Mouse (Mus musculus): ENCODE data around the gene Disp2.

DNA sequence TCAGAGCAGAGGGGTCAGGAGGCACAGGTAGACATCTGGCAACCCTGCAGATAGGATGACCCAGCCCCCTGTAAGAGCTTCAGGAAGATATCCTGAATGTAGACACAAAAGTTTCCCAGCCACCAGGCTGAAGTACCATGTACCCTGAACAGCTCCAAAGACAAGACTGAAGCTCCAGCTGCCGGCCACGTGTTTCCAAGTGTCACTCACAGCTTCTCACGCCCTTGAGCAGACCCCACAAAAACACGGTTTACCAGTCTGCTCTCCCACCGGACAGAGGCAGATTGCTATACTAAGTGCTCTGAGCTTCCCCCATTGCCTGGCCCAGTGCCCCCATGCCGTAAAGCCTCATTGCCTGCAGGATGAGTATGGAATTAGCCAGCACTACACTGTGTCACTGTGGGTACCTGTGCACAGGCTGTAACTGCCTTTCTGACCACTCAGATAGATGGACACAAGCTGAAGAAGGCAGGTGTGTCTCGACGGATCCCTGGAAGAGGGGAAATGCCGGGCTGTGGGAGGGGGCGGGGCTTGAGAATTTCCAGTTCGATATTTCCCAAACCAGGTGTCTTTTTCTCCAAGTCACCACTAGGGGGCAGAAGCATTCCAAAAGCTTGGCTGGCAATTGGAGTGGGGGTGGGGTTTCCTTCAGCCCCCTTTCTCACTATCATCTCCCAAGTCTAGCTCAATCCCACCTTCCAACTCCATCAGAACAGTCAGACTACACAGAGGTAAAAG is 15.3 kb upstream of the Disp2 start:
- no peak for TF ChIP-seq POLR2A (IDR thresholded peaks at IDR 0.05; ENCODE audit: borderline replicate concordance, extremely low read depth, low read depth, low read length)
- peak; percentile 53 for TF ChIP-seq CTCF (IDR thresholded peaks at IDR 0.05; ENCODE audit: insufficient read depth, low read length)

Data from lung, adult 2 months (tissue).